22 mouse cellular contexts compared by ENCODE assay signal in the genomic region with DNA sequence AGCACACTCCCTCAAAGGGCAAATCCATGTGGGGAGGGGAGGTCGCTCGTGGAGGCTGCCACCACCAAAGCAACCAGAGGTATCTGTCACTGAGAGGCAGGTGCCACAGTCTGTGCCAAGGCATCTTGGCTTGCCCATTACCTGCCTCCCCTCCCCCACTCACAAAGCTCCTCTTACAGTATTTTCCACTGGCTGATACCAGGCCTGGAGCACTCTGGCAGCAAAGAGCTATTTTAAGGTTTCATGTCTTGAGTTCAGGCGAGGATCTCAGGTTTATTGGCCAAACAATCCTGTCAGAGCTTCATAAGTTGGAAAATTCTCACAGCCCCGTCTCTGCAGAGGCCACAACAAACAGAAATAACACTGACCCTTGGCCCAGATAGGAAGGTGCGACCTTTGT. TPM values are rescaled to one million over a fixed set of nuclear protein-coding genes. Genes with fewer than 3 reads are reported as not detected.
DNase-seq lines count a peak whose midpoint lies in the region; ATAC-seq and TF ChIP-seq lines count a peak whose summit lies in the region.
"Had no signal": no experiment of that assay in that cellular context is flagged by ENCODE, and none has a peak within 500 bp of the region (broad histone marks: within the 10 kb centered on the region; RNA-seq: fewer than 3 reads in every experiment).

No protein-coding gene starts in this region.

- DNase-seq in heart, adult 2 months: peak; percentile 52 to 71
- DNase-seq in adipocyte (ENCODE audit: low spot score): peak; percentile 28
- DNase-seq in gastrocnemius, postnatal 14 days: peak; percentile 70
- peak; percentile 18 to 60 for DNase-seq in heart, postnatal 36 days
- DNase-seq in spleen, postnatal 14 days (ENCODE audit: low spot score in 2 of 2): no peak
- DNase-seq: B cell, adult 2 months; cerebellum, adult 18-20 months; layer of hippocampus, adult 9-11 months; right cerebral cortex, postnatal 4 days; thymus, adult 2 months had no signal

- peaks cover 9% of the 10 kb centered on the region for H3K4me1 ChIP-seq in heart, adult 2 months (ENCODE audit: control insufficient read depth, insufficient read depth, low read length)
- H3K4me1 ChIP-seq in heart, embryonic 12.5 days (replicated peaks): peaks cover 8% of the 10 kb centered on the region; the same call in 1 of the 2 replicates
- H3K4me1 ChIP-seq in intestine, postnatal 0 days (replicated peaks; ENCODE audit: control insufficient read depth, insufficient read depth, low read length): 0 out of 2 replicates have a peak, but pooled peaks cover 3% of the 10 kb centered on the region

- no peak for TF ChIP-seq CTCF in heart, adult 2 months (IDR thresholded peaks at IDR 0.05)
- TF ChIP-seq CTCF in intestine, postnatal 0 days (IDR thresholded peaks at IDR 0.05; ENCODE audit: low read depth): no peak

- H3K4me2 ChIP-seq in heart, embryonic 12.5 days: no peak overlapping the region
- H3K4me2 ChIP-seq in intestine, postnatal 0 days (replicated peaks; ENCODE audit: low read depth): no peak overlapping the region
- H3K4me2 ChIP-seq: intestine, embryonic 15.5 days; liver, embryonic 11.5 days; neural tube, embryonic 13.5 days had no signal

- H3K79me2 ChIP-seq in heart, adult 2 months (replicated peaks; ENCODE audit: control insufficient read depth, insufficient read depth, low read length): no peaks in the 10 kb centered on the region

- TF ChIP-seq POLR2A in heart, adult 2 months (IDR thresholded peaks at IDR 0.05; ENCODE audit: insufficient read depth, low read depth, low read length): no peak

- 0 out of 2 replicates have a peak, but pooled peaks have one; percentile 57 for TF ChIP-seq EP300 in heart, adult 2 months (IDR thresholded peaks at IDR 0.05; ENCODE audit: insufficient read depth, low read depth, low read length)

- no peaks in the 10 kb centered on the region for H3K36me3 ChIP-seq in heart, adult 2 months (ENCODE audit: control insufficient read depth, insufficient read depth, low read length)
- no peaks in the 10 kb centered on the region for H3K36me3 ChIP-seq in heart, embryonic 12.5 days
- no peaks in the 10 kb centered on the region for H3K36me3 ChIP-seq in intestine, postnatal 0 days (ENCODE audit: control insufficient read depth, insufficient read depth)
- H3K36me3 ChIP-seq: forebrain, embryonic 10.5 days; intestine, embryonic 15.5 days; neural tube, embryonic 13.5 days had no signal

- 42% methylated on average over 5 of the region's 5 CpGs for WGBS in heart, adult 2 months
- WGBS in heart, embryonic 12.5 days: 64% methylated on average over 5 of the region's 5 CpGs
- 56% methylated on average over 5 of the region's 5 CpGs for WGBS in intestine, postnatal 0 days

- intact Hi-C loops in heart, adult 2 months (cut with DNase I): no loop called here
- intact Hi-C loops in gastrocnemius, postnatal 14 days (cut with DNase I; ENCODE audit: low total_unique reads): loop anchor here (5.0 kb wide), 1 partner anchor 83 kb away; no protein-coding TSS in a partner anchor
- intact Hi-C loops in heart, postnatal 36 days (cut with DNase I): no loop called here

- H3K4me3 ChIP-seq in heart, adult 2 months: no peak overlapping the region
- H3K4me3 ChIP-seq in heart, embryonic 12.5 days: no peak overlapping the region
- H3K4me3 ChIP-seq in intestine, postnatal 0 days (ENCODE audit: low read depth, low read length): no peak overlapping the region
- H3K4me3 ChIP-seq: forebrain, embryonic 10.5 days; intestine, embryonic 15.5 days; neural tube, embryonic 13.5 days had no signal

- H3K9me3 ChIP-seq in heart, embryonic 12.5 days (replicated peaks): no peaks in the 10 kb centered on the region
- no peaks in the 10 kb centered on the region for H3K9me3 ChIP-seq in intestine, postnatal 0 days (ENCODE audit: control insufficient read depth)
- H3K9me3 ChIP-seq: forebrain, embryonic 10.5 days; intestine, embryonic 15.5 days; neural tube, embryonic 13.5 days had no signal

- no peak for ATAC-seq in heart, embryonic 12.5 days (ENCODE audit: insufficient number of reproducible peaks, low FRiP score)
- ATAC-seq in CD4-positive, CD25-positive, alpha-beta regulatory T cell, adult 4 months: no peak
- no peak for ATAC-seq in intestine, postnatal 0 days
- ATAC-seq: intestine, embryonic 15.5 days had no signal

- peak overlapping the region; percentile 81 for H3K27ac ChIP-seq in heart, adult 2 months
- H3K27ac ChIP-seq in heart, embryonic 12.5 days (ENCODE audit: poor library complexity, severe bottlenecking): no peak overlapping the region
- H3K27ac ChIP-seq in intestine, postnatal 0 days (ENCODE audit: low read depth, low read length): no peak overlapping the region
- H3K27ac ChIP-seq: forebrain, embryonic 10.5 days; intestine, embryonic 15.5 days; neural tube, embryonic 13.5 days had no signal

- no peak overlapping the region for H3K9ac ChIP-seq in heart, adult 2 months (ENCODE audit: low read depth, low read length)
- no peak overlapping the region for H3K9ac ChIP-seq in heart, embryonic 12.5 days
- H3K9ac ChIP-seq in intestine, postnatal 0 days (ENCODE audit: low read depth, low read length): no peak overlapping the region
- H3K9ac ChIP-seq: intestine, embryonic 15.5 days; neural tube, embryonic 13.5 days had no signal

- no peaks in the 10 kb centered on the region for H3K27me3 ChIP-seq in heart, adult 2 months (ENCODE audit: control insufficient read depth, insufficient read depth, low read length)
- no peaks in the 10 kb centered on the region for H3K27me3 ChIP-seq in heart, embryonic 12.5 days (replicated peaks)
- H3K27me3 ChIP-seq in intestine, postnatal 0 days (replicated peaks; ENCODE audit: control insufficient read depth, insufficient read depth, low read length): no peaks in the 10 kb centered on the region
- H3K27me3 ChIP-seq: intestine, embryonic 15.5 days; neural tube, embryonic 13.5 days had no signal

RNA-seq across cellular contexts. Expression of a gene that starts 9.5 kb away (rescaled TPM):
- total RNA-seq in heart, adult 2 months (2021): under 1 TPM; 0.16 to 0.23 TPM
- 0.21 and 0.29 TPM in 2 replicates for polyA plus RNA-seq in heart, adult 2 months (2012; rRNA removed)
- polyA plus RNA-seq in heart, embryonic 12.5 days (2016; fragmentation: Nextera tagmentation; extraction: Ambion mirVana): not detected in 2 replicates
- under 1 TPM; 0.64 to 0.66 TPM for total RNA-seq in gastrocnemius, postnatal 14 days (2021)
- under 1 TPM; 0.19 to 0.33 TPM for total RNA-seq in heart, postnatal 36 days (2021)
- not detected for polyA plus RNA-seq in CD4-positive, CD25-positive, alpha-beta regulatory T cell, adult 4 months (2017; shearing (Covaris generic))
- polyA plus RNA-seq in intestine, postnatal 0 days (2015; fragmentation: Nextera tagmentation; extraction: Ambion mirVana): not detected in 2 replicates
- total RNA-seq: megakaryocyte-erythroid progenitor cell, adult 5-6 weeks; monocyte, adult 5-6 weeks had no signal
- polyA plus RNA-seq: cortical plate, adult 2 months; forebrain, embryonic 10.5 days; hindbrain, embryonic 11.5 days; liver, embryonic 11.5 days had no signal

RNA-seq across cellular contexts. Expression of a gene that starts 51.0 kb away (rescaled TPM):
- total RNA-seq in heart, adult 2 months (2021): under 1 TPM in 1 of 2 experiments, not detected in 1; 0.07 TPM
- 0.12 TPM in 2 replicates for polyA plus RNA-seq in heart, adult 2 months (2012; rRNA removed)
- polyA plus RNA-seq in heart, embryonic 12.5 days (2016; fragmentation: Nextera tagmentation; extraction: Ambion mirVana): 0.04 TPM in 1 of 2 replicates, not detected in the other
- total RNA-seq in gastrocnemius, postnatal 14 days (2021): under 1 TPM; 0.10 to 0.24 TPM
- under 1 TPM in 1 of 2 experiments, not detected in 1; 0.08 TPM for total RNA-seq in heart, postnatal 36 days (2021)
- polyA plus RNA-seq in CD4-positive, CD25-positive, alpha-beta regulatory T cell, adult 4 months (2017; shearing (Covaris generic)): under 1 TPM in 1 of 2 experiments, not detected in 1; 0.15 TPM
- polyA plus RNA-seq in intestine, postnatal 0 days (2015; fragmentation: Nextera tagmentation; extraction: Ambion mirVana): 0.12 and 0.17 TPM in 2 replicates
- total RNA-seq: adrenal gland, adult 18-20 months; megakaryocyte-erythroid progenitor cell, adult 5-6 weeks; monocyte, adult 5-6 weeks had no signal
- polyA plus RNA-seq: forebrain, embryonic 10.5 days; hindbrain, embryonic 11.5 days; intestine, embryonic 15.5 days; neural tube, embryonic 13.5 days had no signal

Comparison
In these comparisons a context has a peak if more than half of its experiments do, and no peak if none do; other contexts are left out.
1. DNase-seq: peak in heart, adult 2 months (2 of 2), adipocyte (single experiment), gastrocnemius, postnatal 14 days (single experiment) and heart, postnatal 36 days (2 of 2); none in spleen, postnatal 14 days (0 of 2).